ENCODE assay signal across 11 mouse cellular contexts in the genomic region with DNA sequence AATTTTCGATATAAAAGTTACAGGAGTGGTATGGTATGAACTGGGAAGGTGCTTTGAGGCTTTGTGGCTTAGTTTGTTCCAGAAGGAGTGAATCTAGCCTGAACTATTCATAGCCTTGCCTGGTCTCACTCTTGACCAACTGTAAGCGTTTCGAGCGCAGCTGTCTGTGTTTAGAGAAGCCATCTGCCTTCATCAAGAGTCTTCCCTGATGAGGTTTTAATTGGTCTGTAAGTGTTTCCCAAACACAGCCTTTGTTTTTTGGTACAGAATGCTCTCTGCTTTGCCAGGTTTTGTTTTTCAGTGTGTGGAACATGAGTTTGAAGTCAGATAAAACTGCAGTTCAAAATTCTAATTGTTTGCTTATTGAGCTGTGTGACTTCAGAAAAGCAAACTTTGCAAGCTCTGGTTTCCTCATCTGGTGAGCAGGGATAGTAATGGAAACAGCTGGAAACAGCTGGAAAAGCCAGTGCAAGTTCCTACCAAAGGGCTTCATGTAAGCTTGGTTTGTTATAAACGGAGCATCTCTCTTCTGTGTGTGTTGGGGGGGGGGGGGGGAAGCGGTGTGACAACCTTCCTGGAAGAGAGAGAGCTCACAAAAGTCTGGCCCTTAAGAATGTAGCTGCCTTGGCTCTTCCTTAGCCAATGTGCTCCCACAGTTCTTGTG.
DNase-seq lines count a peak whose midpoint lies in the region; ATAC-seq lines count a peak whose summit lies in the region.
"Had no signal": no experiment of that assay in that cellular context is flagged by ENCODE, and none has a peak within 500 bp of the region (broad histone marks: within the 10 kb centered on the region; RNA-seq: fewer than 3 reads in every experiment).

No protein-coding gene starts in this region.

- intact Hi-C loops in left cerebral cortex, postnatal 25 days (cut with DNase I) = no loop called here
- intact Hi-C loops in left cerebral cortex, postnatal 4 days (cut with DNase I) = no loop called here

- H3K4me3 ChIP-seq in neural tube, embryonic 15.5 days (replicated peaks) = no peak overlapping the region
- H3K4me3 ChIP-seq: heart, embryonic 15.5 days; limb, embryonic 12.5 days had no signal

- H3K9ac ChIP-seq in neural tube, embryonic 15.5 days (replicated peaks) = no peak overlapping the region
- H3K9ac ChIP-seq: heart, embryonic 15.5 days; limb, embryonic 12.5 days had no signal

- peak overlapping the region; percentile 42 for H3K4me2 ChIP-seq in neural tube, embryonic 15.5 days

- DNase-seq in embryo, embryonic 10.5 days (ENCODE audit: low spot score) = peak; percentile 22
- no peak for DNase-seq in embryo, embryonic 9.5 days (ENCODE audit: extremely low spot score)
- peak; percentile 12 to 40 for DNase-seq in left cerebral cortex, postnatal 25 days (ENCODE audit: low spot score in 2 of 2)
- no peak for DNase-seq in left cerebral cortex, postnatal 4 days
- peak; percentile 18 for DNase-seq in layer of hippocampus, adult 9-10 months (ENCODE audit: low spot score)
- DNase-seq in embryo, embryonic 11 days = no peak
- no peak for DNase-seq in urinary bladder, postnatal 14 days (ENCODE audit: low spot score)

- peaks cover 11% of the 10 kb centered on the region; the same call in 1 of the 2 replicates for H3K4me1 ChIP-seq in neural tube, embryonic 15.5 days
- H3K4me1 ChIP-seq: heart, embryonic 15.5 days had no signal

- no peaks in the 10 kb centered on the region for H3K27me3 ChIP-seq in neural tube, embryonic 15.5 days (replicated peaks)
- H3K27me3 ChIP-seq: heart, embryonic 15.5 days; limb, embryonic 12.5 days had no signal

- ATAC-seq in neural tube, embryonic 15.5 days (ENCODE audit: low FRiP score) = 0 out of 2 replicates have a peak, but pooled peaks have one; percentile 25

- WGBS in neural tube, embryonic 15.5 days = 57% methylated on average over 6 of the region's 6 CpGs

- no peaks in the 10 kb centered on the region for H3K9me3 ChIP-seq in neural tube, embryonic 15.5 days (replicated peaks)
- H3K9me3 ChIP-seq: heart, embryonic 15.5 days; limb, embryonic 12.5 days had no signal

- no peaks in the 10 kb centered on the region for H3K36me3 ChIP-seq in neural tube, embryonic 15.5 days
- H3K36me3 ChIP-seq: heart, embryonic 15.5 days; limb, embryonic 12.5 days had no signal

- 0 out of 2 replicates have a peak overlapping the region, but pooled peaks have one; percentile 18 for H3K27ac ChIP-seq in neural tube, embryonic 15.5 days (replicated peaks)
- H3K27ac ChIP-seq: heart, embryonic 15.5 days; kidney, postnatal 0 days; limb, embryonic 12.5 days had no signal

Comparison
In these comparisons a context has a peak if more than half of its experiments do, and no peak if none do; other contexts are left out.
1. DNase-seq: peak in embryo, embryonic 10.5 days (single experiment), left cerebral cortex, postnatal 25 days (2 of 2) and layer of hippocampus, adult 9-10 months (single experiment); none in embryo, embryonic 9.5 days (single experiment), left cerebral cortex, postnatal 4 days (single experiment), embryo, embryonic 11 days (single experiment) and urinary bladder, postnatal 14 days (single experiment).